Mouse (Mus musculus): ENCODE results near the gene Csf2rb2. TPM values are rescaled to one million over a fixed set of nuclear protein-coding genes. Genes with fewer than 3 reads are reported as not detected.
"Not testable (repeated sequence)": the region's sequence is repeated elsewhere in the genome, so short reads cannot be mapped to it uniquely, and the experiment has no call there.

The Csf2rb2 gene
- 0.38 and 0.48 TPM in 2 replicates for polyA plus RNA-seq (2015; fragmentation: Nextera tagmentation; extraction: Ambion mirVana)

DNA sequence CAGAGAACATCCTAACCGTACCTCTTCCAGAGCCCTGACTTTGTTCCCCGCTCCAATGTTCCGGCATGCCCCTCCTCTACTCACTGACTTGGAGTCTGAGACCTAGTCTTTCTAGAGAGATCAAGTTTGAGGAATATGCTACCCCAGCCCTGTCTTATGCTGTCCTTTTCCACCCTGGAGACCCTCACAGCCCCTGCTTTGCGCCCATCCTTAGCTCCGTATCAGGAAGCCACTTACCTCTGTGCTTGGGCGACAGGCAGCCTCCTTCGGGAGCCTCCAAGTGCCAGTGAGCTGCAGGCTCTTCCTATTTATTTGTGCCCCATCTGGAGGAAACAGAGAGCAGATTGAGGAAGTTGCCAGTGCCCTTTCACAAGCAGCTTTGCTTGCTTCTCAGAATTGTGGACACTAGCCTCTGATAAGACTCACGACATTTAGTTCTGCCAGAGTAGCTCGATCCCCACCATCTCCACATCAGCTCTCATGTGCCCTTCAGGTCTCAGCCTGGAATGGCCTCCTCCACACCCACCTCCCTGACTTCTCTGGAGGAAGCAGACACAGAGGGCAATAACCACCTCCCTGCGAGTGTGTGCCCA, at the start of gene Csf2rb2:
Gene Csf2rb2, minus strand, starts transcription at position 381 of the 593 bp plus-strand sequence.
- 71% methylated on average over 10 of the region's 10 CpGs for WGBS
- no peaks in the 10 kb centered on the region for H3K9me3 ChIP-seq

GRCm38 (mm10) chr15:78354958-78355357, 49.4 kb upstream of the Csf2rb2 start:
- Histone ChIP-seq H3K36me3 (no peaks in the 10 kb centered on the region), H3K27ac (no peak overlapping the region), H3K9ac (no peak overlapping the region), H3K4me2 (replicated peaks) (no peak overlapping the region), H3K27me3 (replicated peaks) (peaks cover 50% of the 10 kb centered on the region), H3K4me3 (replicated peaks) (no peak overlapping the region), H3K9me3 (no peaks in the 10 kb centered on the region), H3K4me1 (replicated peaks) (no peaks in the 10 kb centered on the region)
- ATAC-seq, result no peak
- 0% methylated on average over 1 of the region's 1 CpGs for WGBS

More for the DNA sequence above, at the start of gene Csf2rb2:
- no peak for ATAC-seq
- no peak within 1 kb of the TSS for H3K4me3 ChIP-seq (replicated peaks)
- H3K4me2 ChIP-seq (replicated peaks), result no peak within 1 kb of the TSS
- no peak within 1 kb of the TSS for H3K27ac ChIP-seq
- H3K36me3 ChIP-seq, result no peaks in the 10 kb centered on the region
- no peaks in the 10 kb centered on the region for H3K27me3 ChIP-seq (replicated peaks)
- H3K4me1 ChIP-seq (replicated peaks), result no peaks in the 10 kb centered on the region
- no peak within 1 kb of the TSS for H3K9ac ChIP-seq

DNA sequence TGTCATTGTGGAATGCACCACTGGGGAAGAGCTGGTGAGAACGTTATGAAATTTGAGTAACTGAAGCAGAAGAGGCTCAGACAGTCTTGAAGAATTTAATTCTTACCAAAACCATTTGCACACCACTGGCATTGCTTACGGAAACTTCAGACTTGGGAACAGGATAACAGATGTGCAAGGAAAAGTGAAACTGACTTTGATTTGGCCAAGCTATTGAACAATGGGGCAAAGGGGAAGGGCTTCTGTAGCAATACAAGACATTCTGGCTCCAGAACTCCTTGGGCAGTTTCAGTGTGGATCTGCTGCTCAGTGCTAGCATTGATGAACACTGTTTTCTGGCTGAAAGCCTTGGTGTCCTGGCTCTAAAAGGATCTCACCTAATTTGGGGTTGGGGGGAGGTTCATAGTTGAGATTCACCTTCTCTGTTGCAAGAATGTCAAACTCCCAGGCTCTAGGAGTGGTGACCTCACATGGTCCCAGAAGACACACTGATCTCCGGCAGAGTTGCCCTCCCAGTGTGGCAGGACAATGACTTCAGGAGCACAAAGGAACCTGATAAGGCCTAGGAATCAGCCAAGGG, 46.2 kb upstream of the Csf2rb2 start:
- no peak overlapping the region for H3K27ac ChIP-seq
- WGBS, result 55% methylated on average over 3 of the region's 3 CpGs
- ATAC-seq, result no peak
- H3K36me3 ChIP-seq, result no peaks in the 10 kb centered on the region
- H3K27me3 ChIP-seq (replicated peaks), result peaks cover 38% of the 10 kb centered on the region
- H3K4me3 ChIP-seq (replicated peaks), result no peak overlapping the region
- no peak overlapping the region for H3K4me2 ChIP-seq (replicated peaks)
- no peaks in the 10 kb centered on the region for H3K4me1 ChIP-seq (replicated peaks)
- no peaks in the 10 kb centered on the region for H3K9me3 ChIP-seq
- H3K9ac ChIP-seq, result no peak overlapping the region

DNA sequence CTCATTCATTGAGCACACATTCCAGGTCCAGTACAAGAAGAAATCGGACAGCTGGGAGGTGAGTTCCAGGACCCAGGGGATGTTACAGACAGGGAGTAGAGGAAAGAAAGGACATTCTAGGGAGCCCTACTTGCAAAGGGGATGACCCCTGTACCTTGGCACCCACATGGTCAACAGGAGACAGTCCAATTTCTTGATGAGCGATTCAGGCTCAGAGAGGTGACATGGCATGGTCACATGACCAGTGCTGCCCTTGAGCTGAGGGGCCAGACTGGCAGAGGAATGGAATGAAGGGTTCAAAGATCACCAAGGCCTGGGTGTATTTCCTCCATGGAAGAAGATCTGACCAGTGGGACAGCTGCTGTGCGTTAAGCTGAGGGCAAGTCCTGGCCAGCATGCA, 39.0 kb upstream of the Csf2rb2 start:
- peaks cover 11% of the 10 kb centered on the region for H3K27me3 ChIP-seq (replicated peaks)
- no peak overlapping the region for H3K4me2 ChIP-seq (replicated peaks)
- no peak overlapping the region for H3K27ac ChIP-seq
- ATAC-seq, result no peak
- H3K36me3 ChIP-seq, result no peaks in the 10 kb centered on the region
- H3K4me3 ChIP-seq (replicated peaks), result no peak overlapping the region
- whole genome bisulfite sequencing, result 85% methylated on average over 3 of the region's 3 CpGs
- no peak overlapping the region for H3K9ac ChIP-seq
- H3K9me3 ChIP-seq, result no peaks in the 10 kb centered on the region
- no peaks in the 10 kb centered on the region for H3K4me1 ChIP-seq (replicated peaks)

GRCm38 (mm10) chr15:78343683-78344082, 38.2 kb upstream of the Csf2rb2 start:
- Histone ChIP-seq H3K4me2 (replicated peaks) (no peak overlapping the region), H3K4me1 (replicated peaks) (no peaks in the 10 kb centered on the region), H3K27ac (no peak overlapping the region), H3K9me3 (no peaks in the 10 kb centered on the region), H3K36me3 (no peaks in the 10 kb centered on the region), H3K4me3 (replicated peaks) (no peak overlapping the region), H3K27me3 (replicated peaks) (peaks cover 7% of the 10 kb centered on the region), H3K9ac (no peak overlapping the region)
- ATAC-seq, result no peak
- 6% methylated on average over 1 of the region's 1 CpGs for WGBS

DNA sequence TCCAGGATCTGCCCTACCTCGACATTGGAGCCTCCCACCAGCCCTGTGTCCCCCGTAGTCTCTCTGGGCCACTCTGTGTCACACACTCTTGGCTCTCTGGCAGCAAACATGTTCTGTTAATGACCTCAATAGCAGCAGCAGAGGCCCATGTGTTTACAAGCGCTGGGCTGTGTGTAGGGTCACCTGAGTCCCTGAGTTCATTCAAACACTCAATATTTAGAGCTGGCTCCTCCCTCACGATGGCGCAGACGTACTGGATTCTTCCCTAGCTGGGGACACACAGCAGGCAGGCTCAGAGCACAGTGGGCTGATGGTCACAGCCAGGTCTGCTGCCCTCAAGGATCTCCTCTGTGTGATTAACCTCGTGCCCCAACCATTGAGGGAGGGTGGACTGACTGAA, 35.4 kb upstream of the Csf2rb2 start:
- H3K4me3 ChIP-seq (replicated peaks); ATAC-seq; H3K4me2 ChIP-seq (replicated peaks); H3K9me3 ChIP-seq; H3K27me3 ChIP-seq (replicated peaks); H3K9ac ChIP-seq; H3K36me3 ChIP-seq; H3K27ac ChIP-seq; H3K4me1 ChIP-seq (replicated peaks): not testable (repeated sequence)
- WGBS, result 61% methylated on average over 7 of the region's 7 CpGs

GRCm38 (mm10) chr15:78339627-78340423, 34.3 kb upstream of the Csf2rb2 start:
- 32% methylated on average over 7 of the region's 7 CpGs for WGBS

GRCm38 (mm10) chr15:78334380-78334779, 28.9 kb upstream of the Csf2rb2 start:
- H3K36me3 ChIP-seq, result no peaks in the 10 kb centered on the region
- no peaks in the 10 kb centered on the region for H3K9me3 ChIP-seq
- 79% methylated on average over 3 of the region's 3 CpGs for WGBS
- no peak overlapping the region for H3K9ac ChIP-seq
- no peaks in the 10 kb centered on the region for H3K4me1 ChIP-seq (replicated peaks)
- no peak overlapping the region for H3K27ac ChIP-seq
- ATAC-seq, result no peak
- H3K27me3 ChIP-seq (replicated peaks), result peaks cover 4% of the 10 kb centered on the region
- no peak overlapping the region for H3K4me3 ChIP-seq (replicated peaks)
- no peak overlapping the region for H3K4me2 ChIP-seq (replicated peaks)

More at GRCm38 (mm10) chr15:78339627-78340423, 34.3 kb upstream of the Csf2rb2 start:
- 0 out of 2 replicates have a peak, but pooled peaks have one; percentile 28 for ATAC-seq
- H3K4me3 ChIP-seq (replicated peaks); H3K9ac ChIP-seq; H3K36me3 ChIP-seq; H3K9me3 ChIP-seq; H3K4me2 ChIP-seq (replicated peaks); H3K4me1 ChIP-seq (replicated peaks); H3K27ac ChIP-seq; H3K27me3 ChIP-seq (replicated peaks): not testable (repeated sequence)

DNA sequence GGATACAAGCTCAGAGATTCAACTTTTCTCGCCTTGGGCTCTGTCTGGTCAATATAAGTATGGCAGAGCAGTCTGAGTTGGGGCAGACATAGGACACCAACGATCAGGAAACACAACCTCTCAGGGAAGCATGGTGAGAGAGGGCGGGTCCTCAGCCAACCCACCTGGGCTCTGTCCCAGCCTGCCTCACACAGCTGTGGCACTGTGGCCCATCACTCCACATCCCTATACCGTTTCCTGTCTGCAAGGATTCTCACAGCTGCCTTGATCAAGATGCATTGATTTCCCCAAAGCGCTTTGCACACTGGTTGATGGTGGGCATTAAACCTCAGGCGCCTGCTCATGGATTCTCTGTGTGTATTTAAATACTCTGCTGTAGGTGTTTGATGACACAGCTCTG, 27.5 kb upstream of the Csf2rb2 start:
- Histone ChIP-seq H3K27ac (no peak overlapping the region), H3K4me3 (replicated peaks) (no peak overlapping the region), H3K36me3 (no peaks in the 10 kb centered on the region), H3K4me1 (replicated peaks) (no peaks in the 10 kb centered on the region), H3K27me3 (replicated peaks) (0 out of 2 replicates have a peak, but pooled peaks cover 4% of the 10 kb centered on the region), H3K9me3 (no peaks in the 10 kb centered on the region), H3K4me2 (replicated peaks) (no peak overlapping the region), H3K9ac (no peak overlapping the region)
- no peak for ATAC-seq
- WGBS, result 63% methylated on average over 6 of the region's 6 CpGs

- no peaks in the 10 kb centered on the region for H3K36me3 ChIP-seq
- H3K27ac ChIP-seq, result no peak overlapping the region
- ATAC-seq, result no peak
- no peak overlapping the region for H3K9ac ChIP-seq
- WGBS, result 68% methylated on average over 5 of the region's 5 CpGs
- no peak overlapping the region for H3K4me2 ChIP-seq (replicated peaks)
- no peaks in the 10 kb centered on the region for H3K4me1 ChIP-seq (replicated peaks)
- H3K27me3 ChIP-seq (replicated peaks), result 0 out of 2 replicates have a peak, but pooled peaks cover 4% of the 10 kb centered on the region
- no peaks in the 10 kb centered on the region for H3K9me3 ChIP-seq
- no peak overlapping the region for H3K4me3 ChIP-seq (replicated peaks)
Observed at GRCm38 (mm10) chr15:78331523-78332340, 26.2 kb upstream of the Csf2rb2 start.

- ATAC-seq, result no peak
Observed at GRCm38 (mm10) chr15:78330706-78331105, 25.2 kb upstream of the Csf2rb2 start.

DNA sequence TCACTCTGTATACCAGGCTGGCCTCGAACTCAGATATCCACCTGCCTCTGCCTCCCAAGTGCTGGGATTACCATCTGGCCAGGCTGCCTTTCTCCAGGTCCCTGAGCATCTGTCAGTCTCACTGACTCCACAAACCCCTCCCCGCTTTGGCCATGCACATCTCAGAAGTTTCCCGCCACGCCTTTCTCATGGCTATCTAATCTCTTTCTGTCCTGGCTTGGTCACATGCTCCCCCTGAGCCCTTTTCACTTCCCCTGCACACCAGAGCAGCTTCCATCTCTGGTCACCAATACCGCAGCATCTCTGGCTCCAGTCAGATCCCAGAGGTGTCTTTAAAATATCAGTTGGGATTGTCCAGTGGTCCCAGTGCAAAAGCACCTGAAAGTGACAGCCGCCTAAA, 24.5 kb upstream of the Csf2rb2 start:
- H3K36me3 ChIP-seq; H3K27me3 ChIP-seq (replicated peaks); H3K27ac ChIP-seq; H3K4me2 ChIP-seq (replicated peaks); H3K4me3 ChIP-seq (replicated peaks); H3K9me3 ChIP-seq; ATAC-seq; H3K4me1 ChIP-seq (replicated peaks); H3K9ac ChIP-seq: not testable (repeated sequence)
- 71% methylated on average over 6 of the region's 6 CpGs for WGBS

More at GRCm38 (mm10) chr15:78330706-78331105, 25.2 kb upstream of the Csf2rb2 start:
- no peak overlapping the region for H3K27ac ChIP-seq
- H3K9me3 ChIP-seq, result no peaks in the 10 kb centered on the region
- no peak overlapping the region for H3K4me2 ChIP-seq (replicated peaks)
- H3K4me1 ChIP-seq (replicated peaks), result no peaks in the 10 kb centered on the region
- H3K4me3 ChIP-seq (replicated peaks), result no peak overlapping the region
- H3K36me3 ChIP-seq, result no peaks in the 10 kb centered on the region
- WGBS, result 87% methylated on average over 4 of the region's 4 CpGs
- 0 out of 2 replicates have a peak, but pooled peaks cover under 1% of the 10 kb centered on the region for H3K27me3 ChIP-seq (replicated peaks)
- no peak overlapping the region for H3K9ac ChIP-seq

All from intestine, embryonic 15.5 days (tissue).